Mouse (Mus musculus) heart, postnatal 36 days (tissue): ENCODE measurements around the gene Olfr1265. TPM values are rescaled to one million over a fixed set of nuclear protein-coding genes. Genes with fewer than 3 reads are reported as not detected.

ENCODE experiments used
- DNase-seq, 2 experiments: peaks; one replicate each; pipeline ENCODE4 v3.0.0; 2021 to 2022
- intact Hi-C: fragments of 180-260 bp; cut with DNase I; formaldehyde crosslinking; loops from one replicate; pipeline ENCODE4 v1.15.1; 2025
- total RNA-seq, 2 experiments: library from RNA; stranded (reverse); gene quantifications; 2 replicates each; pipeline ENCODE4 v1.2.3; 2021

The Olfr1265 gene
- not detected for total RNA-seq

GRCm38 (mm10) chr2:90035037-90035436 is at the start of gene Olfr1265:
Gene Olfr1265 (plus strand): TSS chr2:90035337.
- intact Hi-C loops: no loop called here
- DNase-seq: no peak

DNA sequence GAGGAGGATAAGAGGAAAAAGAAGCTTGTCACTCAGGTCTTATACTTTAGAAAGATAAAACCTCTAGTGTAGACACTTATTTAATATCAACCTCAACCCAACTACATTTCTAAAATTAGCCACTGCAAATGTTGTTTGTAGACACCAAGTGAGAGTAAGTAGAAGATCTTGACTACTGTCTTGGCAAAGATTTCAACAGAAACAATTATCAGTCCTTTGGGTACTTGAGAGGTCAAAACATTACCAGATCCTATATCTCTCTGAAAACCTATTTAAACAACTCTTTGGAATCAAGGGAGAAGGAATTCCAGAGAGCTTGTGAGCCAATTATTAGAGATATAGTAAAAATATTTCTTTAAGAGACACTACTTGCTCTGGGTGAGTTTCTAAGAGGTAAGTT is 44.2 kb upstream of the Olfr1265 start, which contains the start of gene Olfr1261:
Olfr1261 (plus strand) TSS at position 301 of the 400 bp plus-strand sequence.
- no peak for DNase-seq
- intact Hi-C loops: no loop called here

DNA sequence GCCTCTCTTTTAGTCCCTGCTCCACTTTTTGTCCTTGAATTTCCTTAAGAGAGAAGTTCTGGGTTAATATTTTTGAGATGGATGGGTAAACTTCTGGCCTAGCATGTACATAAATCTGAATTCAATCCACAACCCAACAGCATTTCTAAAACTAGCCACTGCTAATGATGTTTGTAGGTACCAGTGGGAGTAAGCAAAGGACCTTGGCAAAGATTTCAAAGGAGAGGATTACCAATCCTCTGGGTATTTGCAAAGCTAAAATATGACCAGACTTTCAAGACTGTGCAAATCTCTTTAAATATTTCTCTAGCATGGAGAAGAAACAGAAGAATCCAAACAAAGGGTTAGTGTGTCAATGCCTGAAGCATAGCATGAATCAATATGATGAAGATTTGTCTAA is 35.3 kb upstream of the Olfr1265 start, which contains the start of gene Olfr1262:
Olfr1262 (plus strand) TSS at position 301 of the 400 bp plus-strand sequence.
- no peak for DNase-seq
- intact Hi-C loops: no loop called here

- DNase-seq: no peak
- intact Hi-C loops: no loop called here
Measured at GRCm38 (mm10) chr2:90011831-90012230, 23.3 kb upstream of the Olfr1265 start, which contains the start of gene Olfr1263. Gene Olfr1263 (plus strand): TSS chr2:90012131.

GRCm38 (mm10) chr2:90025477-90025876 is 9.7 kb upstream of the Olfr1265 start, which contains the start of gene Olfr1264:
Gene Olfr1264 (minus strand): TSS chr2:90025577.
- no peak for DNase-seq
- intact Hi-C loops: no loop called here

DNA sequence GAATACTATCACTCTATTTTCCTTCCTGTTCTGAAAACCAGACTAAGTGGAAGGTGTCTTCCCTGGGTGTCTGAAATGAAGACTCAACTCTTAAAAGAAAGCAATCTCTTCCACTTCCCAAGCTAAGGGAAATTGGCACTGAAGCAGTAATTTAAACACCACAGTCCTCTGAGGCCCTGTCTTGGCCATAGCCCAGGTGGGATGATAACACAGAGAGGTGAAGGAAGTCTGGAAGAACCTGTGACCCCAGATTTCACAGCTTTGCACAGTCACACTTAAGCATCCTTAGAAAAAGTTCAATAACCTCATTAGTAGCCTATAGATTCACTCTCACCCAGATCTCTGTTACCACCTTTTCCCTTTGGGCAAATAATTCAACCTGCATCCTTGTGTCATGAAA is 28.4 kb downstream of the Olfr1265 start, which contains the start of gene Olfr140:
Olfr140 (minus strand) TSS at position 101 of the 400 bp plus-strand sequence.
- intact Hi-C loops: no loop called here

GRCm38 (mm10) chr2:90070065-90070464 is 34.9 kb downstream of the Olfr1265 start:
- intact Hi-C loops: no loop called here
- DNase-seq: no peak

More for the DNA sequence above, 28.4 kb downstream of the Olfr1265 start, which contains the start of gene Olfr140:
- no peak for DNase-seq

Other genes starting within 250 kb of the Olfr1265 start
- gene Olfr1254, start 241.7 kb upstream of the Olfr1265 start, total RNA-seq: not detected
- gene Olfr1255, start 223.3 kb upstream of the Olfr1265 start, total RNA-seq: not detected
- gene Olfr1256, start 193.8 kb upstream of the Olfr1265 start, total RNA-seq: not detected
- gene Olfr48, start 187.1 kb upstream of the Olfr1265 start, total RNA-seq: not detected
- not detected for gene Olfr1257, start 156.9 kb upstream of the Olfr1265 start, total RNA-seq
- gene Olfr1258, start 108.0 kb upstream of the Olfr1265 start, total RNA-seq: not detected
- not detected for gene Olfr1259, start 86.7 kb upstream of the Olfr1265 start, total RNA-seq
- not detected for gene Olfr1260, start 61.0 kb upstream of the Olfr1265 start, total RNA-seq
- not detected for gene Olfr1261, start 44.1 kb upstream of the Olfr1265 start, total RNA-seq
- not detected for gene Olfr1262, start 35.2 kb upstream of the Olfr1265 start, total RNA-seq
- not detected for gene Olfr1263, start 23.2 kb upstream of the Olfr1265 start, total RNA-seq
- not detected for gene Olfr1264, start 9.8 kb upstream of the Olfr1265 start, total RNA-seq
- not detected for gene Olfr140, start 28.3 kb downstream of the Olfr1265 start, total RNA-seq
- not detected for gene Olfr1269, start 86.1 kb downstream of the Olfr1265 start, total RNA-seq
- gene Olfr32, start 107.0 kb downstream of the Olfr1265 start, total RNA-seq: not detected
- not detected for gene Olfr1270, start 117.8 kb downstream of the Olfr1265 start, total RNA-seq
- not detected for gene Olfr1506, start 189.2 kb downstream of the Olfr1265 start, total RNA-seq
- gene Olfr142, start 222.3 kb downstream of the Olfr1265 start, total RNA-seq: not detected
- not detected for gene Olfr1271, start 235.7 kb downstream of the Olfr1265 start, total RNA-seq